Mouse (Mus musculus): ENCODE measurements around the gene Arhgef12. TPM values are rescaled to one million over a fixed set of nuclear protein-coding genes. Genes with fewer than 3 reads are reported as not detected.

Arhgef12 gene
- polyA plus RNA-seq, 1 experiment from 2014 or later, result 9.2 TPM

- peak overlapping the region; percentile 90 for H3K9ac ChIP-seq (ENCODE audit: low read length)
- peak overlapping the region; percentile 91 for H3K4me3 ChIP-seq (ENCODE audit: low read depth, low read length)
- H3K27ac ChIP-seq (ENCODE audit: low read depth, low read length), result no peak overlapping the region
- H3K36me3 ChIP-seq (ENCODE audit: control insufficient read depth, insufficient read depth, low read length), result no peaks in the 10 kb centered on the region; the same call in 1 of the 2 replicates
- H3K4me2 ChIP-seq, result peak overlapping the region; percentile 80
- DNase-seq (ENCODE audit: low spot score, missing footprints) (no peak), ATAC-seq (ENCODE audit: low FRiP score) (no peak)
- H3K9me3 ChIP-seq (ENCODE audit: control insufficient read depth, low read length), result no peaks in the 10 kb centered on the region
- H3K27me3 ChIP-seq (ENCODE audit: control insufficient read depth, insufficient read depth, low read length), result no peaks in the 10 kb centered on the region
- 10% methylated on average over 12 of the region's 12 CpGs for WGBS
- H3K4me1 ChIP-seq (ENCODE audit: control insufficient read depth, insufficient read depth, low read length), result peaks cover 5% of the 10 kb centered on the region
These were observed 8.5 kb upstream of the Arhgef12 start for GRCm38 (mm10) chr9:43115431-43116133.

DNA sequence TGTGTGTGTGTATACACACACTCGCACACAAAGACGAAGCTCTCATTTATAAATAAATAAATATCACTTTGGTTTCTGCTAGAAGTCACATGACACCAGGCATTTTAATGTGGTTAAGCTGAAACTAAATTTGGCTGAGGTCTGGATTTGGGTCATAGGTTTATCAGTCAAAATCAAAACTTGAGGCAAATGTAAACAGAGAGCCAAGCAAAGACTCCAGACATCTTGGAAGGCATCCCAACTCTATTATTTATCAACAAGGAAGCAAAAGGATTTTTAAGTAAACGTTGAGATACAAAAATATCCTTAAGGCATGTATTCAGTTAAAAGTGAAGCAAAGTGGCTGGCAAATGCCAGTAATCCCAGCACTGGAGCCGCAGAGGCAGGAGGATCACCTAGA lies 7.8 kb upstream of the Arhgef12 start:
- 92% methylated on average over 4 of the region's 4 CpGs for WGBS
- H3K4me1 ChIP-seq (ENCODE audit: control insufficient read depth, insufficient read depth, low read length), result peaks cover 5% of the 10 kb centered on the region
- DNase-seq (ENCODE audit: low spot score, missing footprints), result no peak
- H3K4me2 ChIP-seq, result no peak overlapping the region
- H3K27ac ChIP-seq (ENCODE audit: low read depth, low read length), result no peak overlapping the region
- no peaks in the 10 kb centered on the region for H3K27me3 ChIP-seq (ENCODE audit: control insufficient read depth, insufficient read depth, low read length)
- no peak overlapping the region for H3K4me3 ChIP-seq (ENCODE audit: low read depth, low read length)
- no peaks in the 10 kb centered on the region for H3K9me3 ChIP-seq (ENCODE audit: control insufficient read depth, low read length)
- H3K9ac ChIP-seq (ENCODE audit: low read length), result no peak overlapping the region
- ATAC-seq (ENCODE audit: low FRiP score), result no peak
- H3K36me3 ChIP-seq (ENCODE audit: control insufficient read depth, insufficient read depth, low read length), result no peaks in the 10 kb centered on the region; the same call in 1 of the 2 replicates

GRCm38 (mm10) chr9:43110286-43110980 lies 3.4 kb upstream of the Arhgef12 start:
- no peak overlapping the region for H3K4me2 ChIP-seq
- no peak overlapping the region for H3K4me3 ChIP-seq (ENCODE audit: low read depth, low read length)
- H3K36me3 ChIP-seq (ENCODE audit: control insufficient read depth, insufficient read depth, low read length), result no peaks in the 10 kb centered on the region; the same call in 1 of the 2 replicates
- H3K27ac ChIP-seq (ENCODE audit: low read depth, low read length), result no peak overlapping the region
- H3K27me3 ChIP-seq (ENCODE audit: control insufficient read depth, insufficient read depth, low read length), result no peaks in the 10 kb centered on the region
- WGBS, result 86% methylated on average over 8 of the region's 8 CpGs
- no peak for DNase-seq (ENCODE audit: low spot score, missing footprints)
- H3K9ac ChIP-seq (ENCODE audit: low read length), result no peak overlapping the region
- H3K4me1 ChIP-seq (ENCODE audit: control insufficient read depth, insufficient read depth, low read length), result peaks cover 2% of the 10 kb centered on the region
- ATAC-seq (ENCODE audit: low FRiP score), result no peak
- no peaks in the 10 kb centered on the region for H3K9me3 ChIP-seq (ENCODE audit: control insufficient read depth, low read length)

DNA sequence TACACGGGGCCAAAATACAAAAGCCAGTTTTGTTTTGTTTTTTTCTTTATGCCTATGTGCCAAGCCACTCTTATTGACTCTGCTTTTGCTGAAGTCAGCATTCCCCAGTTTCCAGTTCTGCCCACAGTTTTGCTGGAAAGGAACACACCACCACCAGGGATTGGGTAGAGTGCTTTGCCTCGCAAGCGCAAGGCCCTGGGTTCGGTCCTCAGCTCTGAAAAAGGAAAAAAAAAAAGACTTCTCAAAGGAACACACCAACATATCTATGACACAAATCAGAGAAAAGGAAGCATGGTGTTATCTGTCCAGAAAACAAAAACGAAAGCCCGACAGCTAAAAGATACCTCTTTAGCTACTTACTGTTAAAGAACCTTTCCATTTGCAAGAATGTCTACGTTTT lies 2.1 kb upstream of the Arhgef12 start:
- WGBS, result 88% methylated on average over 7 of the region's 7 CpGs
- Histone ChIP-seq H3K4me2 (no peak overlapping the region), H3K4me3 (ENCODE audit: low read depth, low read length) (no peak overlapping the region), H3K9me3 (ENCODE audit: control insufficient read depth, low read length) (no peaks in the 10 kb centered on the region), H3K4me1 (ENCODE audit: control insufficient read depth, insufficient read depth, low read length) (peaks cover 5% of the 10 kb centered on the region), H3K27ac (ENCODE audit: low read depth, low read length) (no peak overlapping the region), H3K27me3 (ENCODE audit: control insufficient read depth, insufficient read depth, low read length) (no peaks in the 10 kb centered on the region), H3K36me3 (ENCODE audit: control insufficient read depth, insufficient read depth, low read length) (no peaks in the 10 kb centered on the region; the same call in 1 of the 2 replicates), H3K9ac (ENCODE audit: low read length) (no peak overlapping the region)
- DNase-seq (ENCODE audit: low spot score, missing footprints), result no peak
- no peak for ATAC-seq (ENCODE audit: low FRiP score)

DNA sequence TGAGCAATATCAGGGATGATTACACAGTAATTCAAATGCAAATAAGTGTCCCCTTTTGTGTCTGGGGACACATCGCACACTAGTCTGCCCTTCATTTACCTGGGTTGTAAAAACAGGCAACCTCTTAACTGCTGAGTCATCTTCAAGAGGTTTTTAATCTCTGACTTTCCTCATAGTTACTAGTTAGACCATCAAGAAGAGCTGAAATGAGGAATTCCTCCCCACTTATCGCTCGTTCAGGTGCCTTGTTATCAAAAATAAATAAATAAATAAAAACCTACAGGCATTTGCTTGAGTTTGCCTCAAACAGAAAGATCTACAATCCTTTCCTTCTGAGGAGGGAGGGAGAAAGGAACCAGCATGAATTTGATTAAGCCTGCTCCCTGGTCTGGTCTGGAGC lies 1.7 kb upstream of the Arhgef12 start:
- no peaks in the 10 kb centered on the region for H3K27me3 ChIP-seq (ENCODE audit: control insufficient read depth, insufficient read depth, low read length)
- H3K36me3 ChIP-seq (ENCODE audit: control insufficient read depth, insufficient read depth, low read length), result no peaks in the 10 kb centered on the region; the same call in 1 of the 2 replicates
- DNase-seq (ENCODE audit: low spot score, missing footprints), result no peak
- no peak overlapping the region for H3K4me2 ChIP-seq
- no peak overlapping the region for H3K27ac ChIP-seq (ENCODE audit: low read depth, low read length)
- H3K9me3 ChIP-seq (ENCODE audit: control insufficient read depth, low read length), result no peaks in the 10 kb centered on the region
- no peak overlapping the region for H3K4me3 ChIP-seq (ENCODE audit: low read depth, low read length)
- peaks cover 10% of the 10 kb centered on the region for H3K4me1 ChIP-seq (ENCODE audit: control insufficient read depth, insufficient read depth, low read length)
- ATAC-seq (ENCODE audit: low FRiP score), result no peak
- H3K9ac ChIP-seq (ENCODE audit: low read length), result no peak overlapping the region
- WGBS, result 89% methylated on average over 3 of the region's 3 CpGs

DNA sequence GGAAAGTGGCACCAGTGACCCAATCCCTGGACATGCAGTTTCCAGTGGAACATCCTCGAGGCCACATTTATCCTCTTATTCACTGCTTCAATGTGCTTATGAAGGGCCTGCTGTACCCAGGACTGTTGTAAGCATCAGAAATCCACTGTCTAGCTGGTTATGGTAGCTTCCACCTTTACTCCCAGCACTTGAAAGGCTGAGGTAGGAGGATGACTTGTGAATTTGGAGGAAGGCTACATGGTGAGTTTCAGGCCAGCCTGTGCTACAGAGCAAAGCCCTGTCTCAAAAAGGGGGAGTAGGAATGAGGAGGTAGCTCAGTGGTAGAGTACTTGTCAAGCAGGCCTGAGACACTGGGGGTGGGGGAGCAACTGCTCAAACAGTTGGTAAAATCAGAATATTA lies 1.0 kb upstream of the Arhgef12 start:
- Histone ChIP-seq H3K9ac (ENCODE audit: low read length) (no peak overlapping the region), H3K4me2 (no peak overlapping the region), H3K4me1 (ENCODE audit: control insufficient read depth, insufficient read depth, low read length) (peaks cover 14% of the 10 kb centered on the region), H3K27ac (ENCODE audit: low read depth, low read length) (no peak overlapping the region), H3K36me3 (ENCODE audit: control insufficient read depth, insufficient read depth, low read length) (no peaks in the 10 kb centered on the region; the same call in 1 of the 2 replicates), H3K27me3 (ENCODE audit: control insufficient read depth, insufficient read depth, low read length) (no peaks in the 10 kb centered on the region), H3K4me3 (ENCODE audit: low read depth, low read length) (no peak overlapping the region), H3K9me3 (ENCODE audit: control insufficient read depth, low read length) (no peaks in the 10 kb centered on the region)
- DNase-seq (ENCODE audit: low spot score, missing footprints) (no peak), ATAC-seq (ENCODE audit: low FRiP score) (no peak)
- WGBS, result 85% methylated on average over 1 of the region's 1 CpGs

GRCm38 (mm10) chr9:43107555-43107954 lies 516 bp upstream of the Arhgef12 start:
- no peak for ATAC-seq (ENCODE audit: low FRiP score)
- H3K4me2 ChIP-seq, result no peak overlapping the region
- no peaks in the 10 kb centered on the region for H3K27me3 ChIP-seq (ENCODE audit: control insufficient read depth, insufficient read depth, low read length)

DNA sequence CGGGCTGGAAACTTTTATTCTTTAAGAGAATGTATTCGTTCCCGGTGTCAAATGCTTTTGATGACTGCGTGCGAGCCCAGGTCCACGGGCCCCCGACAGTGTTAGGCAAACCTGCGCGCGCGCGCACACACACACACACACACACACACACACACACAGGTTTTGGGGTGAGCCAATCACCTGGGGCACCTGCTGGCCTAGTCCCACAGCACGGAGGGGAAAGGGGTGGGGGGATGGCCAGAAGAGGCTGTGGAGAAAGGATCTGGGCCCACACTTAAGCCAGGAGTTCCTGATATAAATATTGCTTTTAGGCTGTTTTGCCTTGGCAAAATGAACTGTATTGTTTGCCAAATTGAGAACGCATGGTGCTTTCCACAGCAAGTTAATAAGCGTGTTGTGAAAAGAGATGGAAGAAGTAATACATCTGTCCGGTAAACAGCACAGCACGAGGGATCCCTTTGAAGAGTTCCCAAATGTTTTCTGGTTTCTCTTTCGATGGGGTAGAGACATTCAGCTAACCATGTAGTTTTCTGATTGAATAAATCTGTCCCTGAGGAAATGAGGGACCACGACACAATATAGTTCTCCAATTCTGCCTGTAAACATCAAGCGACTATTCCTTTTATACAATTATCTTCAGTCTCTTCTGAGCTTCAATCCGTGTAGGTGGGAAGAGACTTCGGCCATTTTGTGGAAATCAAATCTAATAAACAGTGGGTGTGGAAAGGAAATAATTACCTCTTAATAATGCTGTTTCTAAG lies 433 bp downstream of the Arhgef12 start:
- DNase-seq (ENCODE audit: low spot score, missing footprints) (peak; percentile 89), ATAC-seq (ENCODE audit: low FRiP score) (peak; percentile 54)
- Histone ChIP-seq H3K27ac (ENCODE audit: low read depth, low read length) (no peak overlapping the region), H3K36me3 (ENCODE audit: control insufficient read depth, insufficient read depth, low read length) (no peaks in the 10 kb centered on the region; the same call in 1 of the 2 replicates), H3K27me3 (ENCODE audit: control insufficient read depth, insufficient read depth, low read length) (no peaks in the 10 kb centered on the region), H3K4me3 (ENCODE audit: low read depth, low read length) (peak overlapping the region; percentile 90), H3K9ac (ENCODE audit: low read length) (peak overlapping the region; percentile 93), H3K4me1 (ENCODE audit: control insufficient read depth, insufficient read depth, low read length) (peaks cover 21% of the 10 kb centered on the region), H3K4me2 (peak overlapping the region; percentile 74), H3K9me3 (ENCODE audit: control insufficient read depth, low read length) (no peaks in the 10 kb centered on the region)
- WGBS, result 27% methylated on average over 22 of the region's 22 CpGs

More at GRCm38 (mm10) chr9:43107555-43107954, 516 bp upstream of the Arhgef12 start:
- H3K36me3 ChIP-seq (ENCODE audit: control insufficient read depth, insufficient read depth, low read length), result no peaks in the 10 kb centered on the region; the same call in 1 of the 2 replicates
- H3K9me3 ChIP-seq (ENCODE audit: control insufficient read depth, low read length), result no peaks in the 10 kb centered on the region
- WGBS, result 66% methylated on average over 5 of the region's 5 CpGs
- DNase-seq (ENCODE audit: low spot score, missing footprints), result no peak
- peaks cover 16% of the 10 kb centered on the region for H3K4me1 ChIP-seq (ENCODE audit: control insufficient read depth, insufficient read depth, low read length)
- H3K27ac ChIP-seq (ENCODE audit: low read depth, low read length), result no peak overlapping the region
- H3K9ac ChIP-seq (ENCODE audit: low read length), result no peak overlapping the region
- H3K4me3 ChIP-seq (ENCODE audit: low read depth, low read length), result no peak overlapping the region

Data from midbrain, embryonic 11.5 days (tissue).